ENCODE assay signal across 8 mouse cellular contexts in genomic region chr3:115737785-115738318, GRCm38 (mm10). TPM values are rescaled to one million over a fixed set of nuclear protein-coding genes. Genes with fewer than 3 reads are reported as not detected.
DNase-seq lines count a peak whose midpoint lies in the region; ATAC-seq lines count a peak whose summit lies in the region.

No protein-coding gene starts in this region.

- intact Hi-C loops in left cerebral cortex, postnatal 10 days (cut with DNase I) = no loop called here

- no peak overlapping the region for H3K4me2 ChIP-seq in forebrain, embryonic 16.5 days (ENCODE audit: low read length)
- no peak overlapping the region for H3K4me2 ChIP-seq in hindbrain, embryonic 15.5 days
- H3K4me2 ChIP-seq in midbrain, embryonic 16.5 days (ENCODE audit: low read length) = no peak overlapping the region

- H3K27me3 ChIP-seq in forebrain, embryonic 16.5 days (replicated peaks; ENCODE audit: control insufficient read depth, insufficient read depth, low read length) = no peaks in the 10 kb centered on the region
- H3K27me3 ChIP-seq in hindbrain, embryonic 15.5 days = no peaks in the 10 kb centered on the region
- H3K27me3 ChIP-seq in midbrain, embryonic 16.5 days (ENCODE audit: control insufficient read depth, insufficient read depth, low read depth, low read length) = no peaks in the 10 kb centered on the region

- no peak overlapping the region for H3K4me3 ChIP-seq in forebrain, embryonic 16.5 days (replicated peaks; ENCODE audit: low read length)
- no peak overlapping the region for H3K4me3 ChIP-seq in hindbrain, embryonic 15.5 days
- no peak overlapping the region for H3K4me3 ChIP-seq in midbrain, embryonic 16.5 days (ENCODE audit: low read depth, low read length)

- H3K9ac ChIP-seq in forebrain, embryonic 16.5 days (replicated peaks; ENCODE audit: low read depth, low read length) = no peak overlapping the region
- H3K9ac ChIP-seq in hindbrain, embryonic 15.5 days = no peak overlapping the region
- no peak overlapping the region for H3K9ac ChIP-seq in midbrain, embryonic 16.5 days (ENCODE audit: low read depth, low read length)

- DNase-seq in left cerebral cortex, postnatal 10 days (ENCODE audit: extremely low spot score in 1 of 2, low spot score in 2 of 2) = peak; percentile 18 to 89
- no peak for DNase-seq in left cerebral cortex, adult 9 months (ENCODE audit: low spot score in 2 of 2)
- DNase-seq in thymus, postnatal 10 days (ENCODE audit: low spot score in 2 of 2) = no peak
- DNase-seq in liver = no peak
- DNase-seq in urinary bladder, postnatal 4 days (ENCODE audit: low spot score in 2 of 2) = no peak

- no peak overlapping the region for H3K27ac ChIP-seq in forebrain, embryonic 16.5 days (ENCODE audit: low read length)
- no peak overlapping the region for H3K27ac ChIP-seq in hindbrain, embryonic 15.5 days (replicated peaks)
- no peak overlapping the region for H3K27ac ChIP-seq in midbrain, embryonic 16.5 days (ENCODE audit: low read length)

- WGBS in forebrain, embryonic 16.5 days = 7% methylated on average over 11 of the region's 11 CpGs
- 37% methylated on average over 11 of the region's 11 CpGs for WGBS in hindbrain, embryonic 15.5 days
- 26% methylated on average over 11 of the region's 11 CpGs for whole genome bisulfite sequencing in midbrain, embryonic 16.5 days

- ATAC-seq in forebrain, embryonic 16.5 days = peak; percentile 86
- ATAC-seq in hindbrain, embryonic 15.5 days (ENCODE audit: low FRiP score, low read depth) = peak; percentile 54; the same call in 1 of the 2 replicates
- ATAC-seq in midbrain, embryonic 16.5 days = peak; percentile 60; the same call in 1 of the 2 replicates

- H3K9me3 ChIP-seq in forebrain, embryonic 16.5 days (ENCODE audit: control insufficient read depth, low read length) = no peaks in the 10 kb centered on the region
- H3K9me3 ChIP-seq in hindbrain, embryonic 15.5 days = no peaks in the 10 kb centered on the region
- no peaks in the 10 kb centered on the region for H3K9me3 ChIP-seq in midbrain, embryonic 16.5 days (replicated peaks; ENCODE audit: control insufficient read depth, low read length, poor library complexity, severe bottlenecking)

- peaks cover 8% of the 10 kb centered on the region for H3K4me1 ChIP-seq in forebrain, embryonic 16.5 days (replicated peaks; ENCODE audit: control insufficient read depth, insufficient read depth, low read length)
- no peaks in the 10 kb centered on the region; the same call in 1 of the 2 replicates for H3K4me1 ChIP-seq in hindbrain, embryonic 15.5 days (replicated peaks)
- 0 out of 2 replicates have a peak, but pooled peaks cover 4% of the 10 kb centered on the region for H3K4me1 ChIP-seq in midbrain, embryonic 16.5 days (ENCODE audit: control insufficient read depth, insufficient read depth, low read length)

- H3K36me3 ChIP-seq in forebrain, embryonic 16.5 days (ENCODE audit: control insufficient read depth, insufficient read depth) = no peaks in the 10 kb centered on the region
- H3K36me3 ChIP-seq in hindbrain, embryonic 15.5 days = no peaks in the 10 kb centered on the region
- no peaks in the 10 kb centered on the region for H3K36me3 ChIP-seq in midbrain, embryonic 16.5 days (ENCODE audit: control insufficient read depth, insufficient read depth, low read length)

RNA-seq across cellular contexts. Expression of gene S1pr1, which starts 23.0 kb away (rescaled TPM):
- 10 to 100 TPM; 49.3 to 56.3 TPM for total RNA-seq in left cerebral cortex, postnatal 10 days (2021)
- polyA plus RNA-seq in forebrain, embryonic 16.5 days (2015; fragmentation: Nextera tagmentation; extraction: Ambion mirVana) = 26.4 and 35.0 TPM in 2 replicates
- polyA plus RNA-seq in hindbrain, embryonic 15.5 days (2015; fragmentation: Nextera tagmentation; extraction: Ambion mirVana) = 30.6 and 31.4 TPM in 2 replicates
- 23.6 and 29.9 TPM in 2 replicates for polyA plus RNA-seq in midbrain, embryonic 16.5 days (2015; fragmentation: Nextera tagmentation; extraction: Ambion mirVana)

Comparison
In these comparisons a context has a peak if more than half of its experiments do, and no peak if none do; other contexts are left out.
1. DNase-seq: peak in left cerebral cortex, postnatal 10 days (2 of 2); none in left cerebral cortex, adult 9 months (0 of 2), thymus, postnatal 10 days (0 of 2), liver (single experiment) and urinary bladder, postnatal 4 days (0 of 2).
2. Peak in every context shown above with its lines, with median percentiles within 50 percentile points of each other: ATAC-seq.